Mouse (Mus musculus): Measurements from ENCODE around the gene Il10rb.

- no peak for TF ChIP-seq CTCF (IDR thresholded peaks at IDR 0.05; ENCODE audit: insufficient read depth, low read length)
- no peak for TF ChIP-seq POLR2A (IDR thresholded peaks at IDR 0.05; ENCODE audit: borderline replicate concordance, extremely low read depth, low read depth, low read length)
Observed at GRCm38 (mm10) chr16:91415391-91416189, 9.6 kb downstream of the Il10rb start.

All from lung, adult 2 months (tissue).